Mouse (Mus musculus) heart, adult 2 months (tissue): ENCODE measurements around the gene Hoxc5.

Experiments used
- CTCF ChIP-seq: fragments of 200-600 bp; IDR thresholded peaks from 2 replicates; pipeline ENCODE4 v1.8.1; 2022; ENCODE audit warnings: antibody characterized with exemption, mild to moderate bottlenecking, moderate library complexity
- POLR2A ChIP-seq: fragments of 200-500 bp; IDR thresholded peaks from 2 replicates; pipeline ENCODE4 v1.6.1; 2011; ENCODE audit warnings: mild to moderate bottlenecking, low read depth, low read length, control low read depth; ENCODE audit not compliant: insufficient read depth

- no peak for TF ChIP-seq CTCF
- TF ChIP-seq POLR2A, result no peak
These were observed 38.1 kb downstream of the Hoxc5 start for GRCm38 (mm10) chr15:103005308-103005707.
